Mouse (Mus musculus) CH12.LX (cell line): ENCODE results near the gene Agap1. TPM values are rescaled to one million over a fixed set of nuclear protein-coding genes. Genes with fewer than 3 reads are reported as not detected.

ENCODE experiments used
- DNase-seq: peaks from one replicate; pipeline ENCODE4 v3.0.0-alpha.2; 2013; ENCODE audit errors: extremely low read depth
- H3K27ac ChIP-seq: 2 replicates; pipeline ENCODE4 v1.5.1; 2012; ENCODE audit warnings: low read depth, mild to moderate bottlenecking, control low read depth, moderate library complexity; ENCODE audit not compliant: insufficient read depth
- H3K27me3 ChIP-seq: replicated peaks from 2 replicates; pipeline ENCODE3; 2012; ENCODE audit warnings: inconsistent platforms
- H3K36me3 ChIP-seq, 2 experiments: replicated peaks in 1 of 2; 2 replicates each; pipeline versions ENCODE3 to v1.6.1; 2012; ENCODE audit warnings: inconsistent platforms in 1 of 2, low read length in 1 of 2, mild to moderate bottlenecking in 1 of 2, mixed read lengths in 1 of 2, moderate library complexity in 1 of 2; ENCODE audit not compliant: control insufficient read depth in 1 of 2, insufficient read depth in 1 of 2
- H3K4me1 ChIP-seq, 2 experiments: 2 replicates each; pipeline ENCODE4 v1.6.1; 2012; ENCODE audit warnings: inconsistent platforms in 1 of 2, moderate library complexity in 1 of 2; ENCODE audit not compliant: insufficient read depth in 2 of 2, control insufficient read depth in 1 of 2
- H3K4me2 ChIP-seq: 2 replicates; pipeline ENCODE4 v1.6.1; 2012; ENCODE audit warnings: low read depth, mild to moderate bottlenecking, control low read depth; ENCODE audit not compliant: poor library complexity, insufficient read depth, severe bottlenecking
- H3K4me3 ChIP-seq, 3 experiments: fragments of 150-350 bp in 1 of 3; sonication (generic) in 1 of 3; replicated peaks in 1 of 3; 2 replicates each; pipeline versions ENCODE3 to v1.5.1; 2011 to 2012; ENCODE audit warnings: low read depth in 2 of 3, low read length in 2 of 3, mild to moderate bottlenecking in 2 of 3, moderate library complexity in 2 of 3, control low read depth in 1 of 3, improper control_type of control experiment in 1 of 3, inconsistent platforms in 1 of 3, mixed read lengths in 1 of 3; ENCODE audit not compliant: poor library complexity in 1 of 3
- H3K79me2 ChIP-seq: replicated peaks from 2 replicates; pipeline ENCODE4 v1.6.1; 2012; ENCODE audit warnings: mild to moderate bottlenecking, moderate library complexity; ENCODE audit not compliant: control insufficient read depth, poor library complexity, insufficient read depth, severe bottlenecking; ENCODE audit errors: extremely low read depth
- H3K9ac ChIP-seq: 2 replicates; pipeline ENCODE4 v1.6.1; 2012; ENCODE audit warnings: low read depth, mild to moderate bottlenecking, control low read depth, moderate library complexity; ENCODE audit not compliant: insufficient read depth
- H3K9me3 ChIP-seq: replicated peaks from 2 replicates; pipeline ENCODE3; 2012; ENCODE audit warnings: low read length, inconsistent platforms, mixed read lengths
- BHLHE40 ChIP-seq: IDR thresholded peaks from 2 replicates; pipeline ENCODE4 v1.6.1; 2011; ENCODE audit warnings: mild to moderate bottlenecking, low read depth, low read length, improper control_type of control experiment
- CTCF ChIP-seq, 2 experiments: IDR thresholded peaks in 1 of 2; conservative IDR thresholded peaks in 1 of 2; 2 replicates each; pipeline ENCODE4 v1.5.1; 2011 to 2012; ENCODE audit warnings: low read depth in 2 of 2, low read length in 2 of 2, improper control_type of control experiment in 1 of 2, inconsistent platforms in 1 of 2, mild to moderate bottlenecking in 1 of 2, moderate library complexity in 1 of 2
- GABPA ChIP-seq: IDR thresholded peaks from 2 replicates; pipeline ENCODE4 v1.6.1; 2012; ENCODE audit warnings: low read depth, low read length, improper control_type of control experiment, inconsistent platforms; ENCODE audit not compliant: insufficient replicate concordance
- HCFC1 ChIP-seq: IDR thresholded peaks from 2 replicates; pipeline ENCODE4 v1.6.1; 2012; ENCODE audit warnings: low read depth, mild to moderate bottlenecking, inconsistent platforms, low read length, improper control_type of control experiment
- IRF4 ChIP-seq: IDR thresholded peaks from 2 replicates; pipeline ENCODE4 v1.6.1; 2014; ENCODE audit warnings: low read depth, mild to moderate bottlenecking, inconsistent platforms, low read length, improper control_type of control experiment
- JUND ChIP-seq: conservative IDR thresholded peaks from 2 replicates; pipeline ENCODE4 v1.6.1; 2011; ENCODE audit warnings: low read depth, low read length, improper control_type of control experiment
- KAT2A ChIP-seq: IDR thresholded peaks from 2 replicates; pipeline ENCODE4 v1.6.1; 2012; ENCODE audit warnings: low read length, improper control_type of control experiment, inconsistent platforms; ENCODE audit not compliant: insufficient replicate concordance
- MAFK ChIP-seq: IDR thresholded peaks from 2 replicates; pipeline ENCODE4 v1.6.1; 2011; ENCODE audit warnings: low read length, improper control_type of control experiment; ENCODE audit not compliant: insufficient replicate concordance
- MAX ChIP-seq: IDR thresholded peaks from 2 replicates; pipeline ENCODE4 v1.6.1; 2011; ENCODE audit warnings: low read length, improper control_type of control experiment
- MAZ ChIP-seq: IDR thresholded peaks from 2 replicates; pipeline ENCODE4 v1.6.1; 2012; ENCODE audit warnings: low read depth, mild to moderate bottlenecking, inconsistent platforms, low read length, improper control_type of control experiment, moderate library complexity
- MEF2A ChIP-seq: IDR thresholded peaks from 2 replicates; pipeline ENCODE4 v1.6.1; 2014; ENCODE audit warnings: low read depth, mild to moderate bottlenecking, inconsistent platforms, low read length, improper control_type of control experiment, borderline replicate concordance
- MXI1 ChIP-seq: IDR thresholded peaks from 2 replicates; pipeline ENCODE4 v1.6.1; 2011; ENCODE audit warnings: mild to moderate bottlenecking, low read depth, low read length, improper control_type of control experiment
- MYC ChIP-seq: IDR thresholded peaks from 2 replicates; pipeline ENCODE4 v1.6.1; 2011; ENCODE audit warnings: low read depth, mild to moderate bottlenecking, improper control_type of control experiment, low read length
- NRF1 ChIP-seq: IDR thresholded peaks from 2 replicates; pipeline ENCODE4 v1.6.1; 2014; ENCODE audit warnings: low read depth, mild to moderate bottlenecking, inconsistent platforms, low read length, improper control_type of control experiment, moderate library complexity
- PAX5 ChIP-seq: IDR thresholded peaks from 2 replicates; pipeline ENCODE4 v1.6.1; 2012; ENCODE audit warnings: low read length, inconsistent platforms, mixed read lengths
- POLR2AphosphoS2 ChIP-seq: IDR thresholded peaks from 2 replicates; pipeline ENCODE4 v1.6.1; 2011; ENCODE audit warnings: low read depth, low read length, improper control_type of control experiment
- RCOR1 ChIP-seq: conservative IDR thresholded peaks from 2 replicates; pipeline ENCODE4 v1.6.1; 2012; ENCODE audit warnings: low read depth, mild to moderate bottlenecking, inconsistent platforms, low read length, improper control_type of control experiment
- UBTF ChIP-seq: IDR thresholded peaks from 2 replicates; pipeline ENCODE4 v1.6.1; 2012; ENCODE audit warnings: low read depth, mild to moderate bottlenecking, inconsistent platforms, low read length, improper control_type of control experiment, moderate library complexity
- USF1 ChIP-seq: IDR thresholded peaks from 2 replicates; pipeline ENCODE4 v1.6.1; 2014; ENCODE audit warnings: low read depth, mild to moderate bottlenecking, inconsistent platforms, low read length, improper control_type of control experiment
- ZC3H11A ChIP-seq: IDR thresholded peaks from 2 replicates; pipeline ENCODE4 v1.6.1; 2012; ENCODE audit warnings: low read depth, mild to moderate bottlenecking, inconsistent platforms, low read length, improper control_type of control experiment
- ZKSCAN1 ChIP-seq: IDR thresholded peaks from 2 replicates; pipeline ENCODE4 v1.6.1; 2012; ENCODE audit warnings: low read depth, inconsistent platforms, low read length, improper control_type of control experiment, borderline replicate concordance
- ZNF384 ChIP-seq: IDR thresholded peaks from 2 replicates; pipeline ENCODE4 v1.6.1; 2012; ENCODE audit warnings: low read depth, low read length, improper control_type of control experiment, inconsistent platforms
- dilution Hi-C: fragments of 300-500 bp; cut with MboI; formaldehyde crosslinking; loops from 2 replicates; pipeline ENCODE4 v1.14.3; 2020; ENCODE audit warnings: low sequenced_read_pairs; ENCODE audit not compliant: extremely low pct_unique_long_range_greater_than_20kb, extremely low pct_ligation_motif_present
- in situ Hi-C: fragments of 300-500 bp; cut with MboI; formaldehyde crosslinking; loops from 3 replicates; pipeline ENCODE4 v1.14.3; 2019; ENCODE audit warnings: low sequenced_read_pairs, low pct_ligation_motif_present, low pct_unique_long_range_greater_than_20kb, mixed read lengths
- polyA plus RNA-seq: library from polyadenylated mRNA; unstranded; fragments of >175 nt; gene quantifications from 2 replicates; pipeline ENCODE4 v1.2.1, GENCODE M21; 2012; ENCODE audit warnings: low read depth; ENCODE audit not compliant: insufficient read length
- total RNA-seq, 2 experiments: library from RNA; depleted of rRNA; stranded (reverse); fragments of 300-350 nt in 1 of 2; fragments of >200 nt in 1 of 2; gene quantifications; 2 replicates each; pipeline ENCODE4 v1.2.3; 2012 to 2014

The Agap1 gene
- total and polyA plus RNA-seq, 3 experiments: not detected

DNA sequence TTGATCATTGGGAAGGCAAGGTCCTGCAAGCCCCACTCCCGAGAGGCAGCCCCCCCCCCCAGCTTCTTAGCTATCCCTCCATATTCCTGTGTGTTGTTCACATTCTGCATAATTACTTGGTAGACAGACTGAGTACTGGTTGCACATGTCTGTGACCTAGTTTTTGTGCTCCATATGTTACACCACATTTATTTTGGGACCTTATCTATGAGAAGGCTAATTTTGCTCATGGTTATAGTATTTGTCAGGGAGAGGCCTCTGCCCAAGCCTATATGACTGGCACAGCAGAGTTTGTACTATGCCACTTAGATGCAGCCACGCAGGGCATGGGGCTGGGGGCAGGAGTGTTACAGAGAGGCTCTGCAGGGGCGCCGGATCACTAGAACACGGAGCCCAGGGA is 144.3 kb downstream of the Agap1 start:
- in situ Hi-C loops: no loop called here

DNA sequence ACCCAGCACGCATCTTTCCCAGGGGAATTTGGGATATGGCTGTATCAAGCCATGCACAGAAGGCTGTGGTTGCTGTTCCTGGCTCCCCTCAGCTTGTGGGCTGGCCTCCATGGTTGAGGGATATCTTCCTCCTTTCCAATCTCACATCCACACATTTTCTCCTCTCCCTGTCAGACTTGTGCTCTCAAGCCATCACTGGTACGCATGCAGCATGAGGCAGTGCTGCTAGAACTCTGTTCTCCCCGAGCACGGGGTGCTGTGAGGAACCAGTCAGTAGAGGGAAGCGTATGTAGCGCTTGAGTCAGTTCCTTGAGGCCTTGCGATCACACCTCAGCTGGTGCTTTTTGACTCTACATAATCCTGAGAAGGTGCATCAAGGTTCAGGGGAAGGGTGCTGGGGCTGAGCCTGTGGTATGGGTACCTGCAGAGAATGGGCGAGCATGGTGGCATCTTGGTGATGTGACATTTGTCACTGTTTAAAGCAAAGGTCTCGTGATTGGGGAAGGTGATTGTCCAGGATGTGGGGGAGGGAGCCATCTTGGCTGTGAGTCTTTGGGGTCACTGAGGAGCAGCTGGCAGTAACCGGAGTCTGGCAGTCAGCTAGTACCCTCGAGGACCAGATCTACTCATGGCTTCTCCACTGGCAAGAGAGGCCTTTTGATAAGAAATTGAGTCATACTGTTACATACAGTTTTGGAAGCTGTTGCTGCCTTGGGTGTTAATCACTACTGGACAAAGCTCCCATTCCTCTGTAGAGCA is 145.6 kb downstream of the Agap1 start:
- no peak for DNase-seq
- dilution Hi-C loops (no loop called here), in situ Hi-C loops (no loop called here)
- no peak overlapping the region for H3K9ac ChIP-seq
- peaks cover 93% of the 10 kb centered on the region for H3K9me3 ChIP-seq
- H3K27ac ChIP-seq: no peak overlapping the region
- no peaks in the 10 kb centered on the region for H3K79me2 ChIP-seq
- H3K4me1 ChIP-seq: no peaks in the 10 kb centered on the region
- TF ChIP-seq MEF2A (no peak), POLR2AphosphoS2 (no peak), GABPA (no peak), MAZ (no peak), NRF1 (no peak), UBTF (no peak), MAFK (no peak), BHLHE40 (no peak), MYC (no peak), HCFC1 (no peak), ZKSCAN1 (no peak), JUND (no peak), ZC3H11A (no peak), ZNF384 (no peak), MAX (no peak), RCOR1 (no peak), USF1 (no peak), CTCF (conservative IDR thresholded peaks at IDR 0.05 in 1 of 2, IDR thresholded peaks at IDR 0.05 in 1 of 2; ENCODE audit: low read depth in 2 of 2, low read length in 2 of 2) (no peak), KAT2A (no peak)
- H3K4me2 ChIP-seq: no peak overlapping the region
- no peaks in the 10 kb centered on the region for H3K27me3 ChIP-seq
- H3K4me3 ChIP-seq: no peak overlapping the region
- no peaks in the 10 kb centered on the region for H3K36me3 ChIP-seq

More for the DNA sequence above, 144.3 kb downstream of the Agap1 start:
- peaks cover 96% of the 10 kb centered on the region for H3K9me3 ChIP-seq
- H3K4me3 ChIP-seq: no peak overlapping the region
- H3K79me2 ChIP-seq: no peaks in the 10 kb centered on the region
- DNase-seq: no peak
- H3K27me3 ChIP-seq: no peaks in the 10 kb centered on the region
- no peak overlapping the region for H3K4me2 ChIP-seq
- no peaks in the 10 kb centered on the region for H3K36me3 ChIP-seq
- H3K9ac ChIP-seq: no peak overlapping the region
- no peak for TF ChIP-seq MXI1
- no peak for TF ChIP-seq ZC3H11A
- no peak for TF ChIP-seq MAZ
- no peak for TF ChIP-seq POLR2AphosphoS2
- TF ChIP-seq IRF4: no peak
- TF ChIP-seq NRF1: no peak
- TF ChIP-seq PAX5: no peak
- TF ChIP-seq, all 38 proteins: peak for 0
- Histone ChIP-seq H3K4me1 (no peaks in the 10 kb centered on the region), H3K27ac (no peak overlapping the region)
- dilution Hi-C loops: no loop called here
